Mouse (Mus musculus) small intestine, adult 2 months (tissue): ENCODE measurements around the gene Tbl2. TPM values are rescaled to one million over a fixed set of nuclear protein-coding genes. Genes with fewer than 3 reads are reported as not detected.

Experiments used
- H3K27ac ChIP-seq: fragments of 200-500 bp; 2 replicates; pipeline ENCODE4 v1.5.1; 2012; ENCODE audit warnings: low read depth, low read length, control low read depth, inconsistent platforms; ENCODE audit not compliant: insufficient read depth
- H3K27me3 ChIP-seq: fragments of 200-500 bp; 2 replicates; pipeline ENCODE4 v1.6.1; 2012; ENCODE audit warnings: mild to moderate bottlenecking, moderate library complexity, low read length, inconsistent platforms; ENCODE audit not compliant: control insufficient read depth, insufficient read depth
- H3K36me3 ChIP-seq: fragments of 200-500 bp; 2 replicates; pipeline ENCODE4 v1.6.1; 2012; ENCODE audit warnings: mild to moderate bottlenecking, low read length, control low read depth, inconsistent platforms; ENCODE audit not compliant: control insufficient read depth, insufficient read depth
- H3K4me1 ChIP-seq: fragments of 200-500 bp; 2 replicates; pipeline ENCODE4 v1.6.1; 2012; ENCODE audit warnings: low read length, inconsistent platforms, mixed read lengths; ENCODE audit not compliant: control insufficient read depth, insufficient read depth, insufficient read length
- H3K4me3 ChIP-seq: fragments of 200-500 bp; 2 replicates; pipeline ENCODE4 v1.5.1; 2012; ENCODE audit warnings: low read depth, mild to moderate bottlenecking, control low read depth, inconsistent platforms, low read length, moderate library complexity
- CTCF ChIP-seq: fragments of 200-500 bp; IDR thresholded peaks from 2 replicates; pipeline ENCODE4 v1.5.1; 2012; ENCODE audit warnings: low read depth, mild to moderate bottlenecking, control low read depth, inconsistent platforms, low read length, moderate library complexity, mixed read lengths; ENCODE audit not compliant: insufficient replicate concordance, insufficient read length; ENCODE audit errors: extremely low read depth
- POLR2A ChIP-seq: fragments of 200-500 bp; IDR thresholded peaks from 2 replicates; pipeline ENCODE4 v1.6.1; 2012; ENCODE audit warnings: low read depth, mild to moderate bottlenecking, control low read depth, inconsistent platforms, low read length, moderate library complexity
- WGBS: fragments of 180-500 bp; shearing (Covaris S2); methylation state at CpG from one replicate; pipeline ENCODE4 v1.1.7; 2018; 5-methylcytosine and 5-hydroxymethylcytosine counted together
- polyA plus RNA-seq: library from polyadenylated mRNA; depleted of rRNA; stranded (reverse); fragments of >200 nt; gene quantifications from 2 replicates; pipeline ENCODE4 v1.2.3, GENCODE M21; 2012

The Tbl2 gene
- polyA plus RNA-seq, 1 experiment = 5.3 TPM

DNA sequence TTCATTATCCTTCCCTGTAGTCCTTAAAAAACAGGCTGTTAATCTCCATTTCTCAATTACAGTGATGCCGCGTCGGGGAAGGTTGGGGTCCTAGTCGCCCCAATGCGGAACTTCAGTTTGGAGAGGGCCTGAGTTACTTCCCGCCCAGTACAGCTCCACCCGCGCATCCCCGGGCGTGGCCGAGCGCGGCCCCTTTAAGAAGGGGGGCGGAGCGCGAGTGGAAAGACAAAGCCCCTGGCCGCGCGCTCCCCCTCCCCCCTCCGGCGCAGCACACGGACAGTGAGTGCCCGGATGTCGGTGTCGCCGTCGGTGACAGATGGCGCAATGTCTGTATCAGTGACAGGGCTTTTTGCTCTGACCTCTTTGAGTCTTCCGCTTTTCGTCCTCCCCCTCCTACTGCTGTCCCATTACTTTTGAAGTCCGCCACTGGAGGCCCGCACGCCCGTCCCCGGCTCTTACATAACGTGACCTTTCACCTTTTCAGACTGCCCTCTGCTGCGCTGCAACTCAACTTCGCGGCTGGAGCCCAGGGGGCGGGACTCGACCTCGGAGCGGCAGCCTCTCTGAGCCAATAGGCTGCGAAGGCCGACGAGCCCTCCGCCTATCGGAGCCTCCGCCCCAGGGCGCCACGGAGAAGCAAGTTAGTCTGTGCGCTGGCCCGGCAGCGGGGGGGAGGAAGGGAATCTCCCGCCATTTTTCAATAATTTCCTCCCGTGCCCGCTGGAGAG, 37.3 kb downstream of the Tbl2 start, which contains the start of gene Baz1b:
Baz1b (plus strand) TSS at position 644 of the 728 bp plus-strand sequence.
- Histone ChIP-seq H3K36me3 (peaks cover 9% of the 10 kb centered on the region), H3K4me3 (peak within 1 kb of the TSS; percentile 96), H3K4me1 (peaks cover 8% of the 10 kb centered on the region), H3K27ac (peak within 1 kb of the TSS; percentile 95), H3K27me3 (no peaks in the 10 kb centered on the region)
- TF ChIP-seq POLR2A = peak; percentile 66
- no peak for TF ChIP-seq CTCF
- under 1% methylated on average over 57 of the region's 57 CpGs for WGBS

- WGBS = under 1% methylated on average over 100 of the region's 102 CpGs
- peaks cover 8% of the 10 kb centered on the region for H3K4me1 ChIP-seq
- no peaks in the 10 kb centered on the region for H3K27me3 ChIP-seq
- H3K4me3 ChIP-seq = peak overlapping the region; percentile 96
- no peak for TF ChIP-seq CTCF
- no peak for TF ChIP-seq POLR2A
- peaks cover 3% of the 10 kb centered on the region; the same call in 1 of the 2 replicates for H3K36me3 ChIP-seq
- H3K27ac ChIP-seq = peak overlapping the region; percentile 81
Observed at GRCm38 (mm10) chr5:135187349-135188213, 38.1 kb downstream of the Tbl2 start.

GRCm38 (mm10) chr5:135188214-135188554, 38.7 kb downstream of the Tbl2 start:
- H3K4me3 ChIP-seq = peak overlapping the region; percentile 96
- peak overlapping the region; percentile 81; the same call in 1 of the 2 replicates for H3K27ac ChIP-seq
- 0% methylated on average over 8 of the region's 8 CpGs for WGBS
- H3K27me3 ChIP-seq = no peaks in the 10 kb centered on the region
- peaks cover 3% of the 10 kb centered on the region; the same call in 1 of the 2 replicates for H3K36me3 ChIP-seq
- H3K4me1 ChIP-seq = peaks cover 11% of the 10 kb centered on the region
- no peak for TF ChIP-seq CTCF
- TF ChIP-seq POLR2A = no peak

GRCm38 (mm10) chr5:135189281-135190022, 40.0 kb downstream of the Tbl2 start:
- 24% methylated on average over 2 of the region's 2 CpGs for WGBS
- H3K4me3 ChIP-seq = no peak overlapping the region
- H3K36me3 ChIP-seq = peaks cover 5% of the 10 kb centered on the region; the same call in 1 of the 2 replicates
- no peak overlapping the region for H3K27ac ChIP-seq
- peaks cover 11% of the 10 kb centered on the region for H3K4me1 ChIP-seq
- no peak for TF ChIP-seq POLR2A
- no peaks in the 10 kb centered on the region for H3K27me3 ChIP-seq

GRCm38 (mm10) chr5:135191620-135192019, 42.2 kb downstream of the Tbl2 start:
- TF ChIP-seq CTCF (peak; percentile 40; the same call in 1 of the 2 replicates), POLR2A (no peak)
- Histone ChIP-seq H3K27ac (no peak overlapping the region), H3K27me3 (no peaks in the 10 kb centered on the region), H3K4me1 (peaks cover 9% of the 10 kb centered on the region; the same call in 1 of the 2 replicates), H3K4me3 (no peak overlapping the region), H3K36me3 (peaks cover 16% of the 10 kb centered on the region)
- 28% methylated on average over 2 of the region's 2 CpGs for WGBS

DNA sequence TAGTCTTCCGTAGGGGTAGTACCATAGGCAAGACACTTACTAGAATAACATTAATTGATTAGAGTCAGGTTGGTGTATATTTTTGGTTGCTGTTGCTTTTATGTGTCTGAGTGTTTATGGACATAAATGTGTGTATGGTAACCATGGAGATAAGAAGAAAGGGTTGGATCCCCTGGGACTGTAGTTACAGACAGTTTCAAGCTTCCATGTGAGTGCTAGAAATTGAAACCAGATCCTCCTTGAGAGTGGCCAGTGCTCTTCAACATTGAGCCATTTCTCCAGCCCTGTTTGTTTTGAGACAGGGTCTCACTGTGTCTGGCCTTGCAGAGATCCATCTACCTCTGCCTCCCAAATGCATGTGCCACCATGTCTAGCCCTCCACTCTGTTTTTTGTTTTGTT, 43.0 kb downstream of the Tbl2 start:
- TF ChIP-seq POLR2A (no peak), CTCF (no peak)
- peaks cover 9% of the 10 kb centered on the region; the same call in 1 of the 2 replicates for H3K4me1 ChIP-seq
- no peak overlapping the region for H3K4me3 ChIP-seq
- H3K27ac ChIP-seq = no peak overlapping the region
- H3K27me3 ChIP-seq = no peaks in the 10 kb centered on the region
- H3K36me3 ChIP-seq = peaks cover 17% of the 10 kb centered on the region
- WGBS = 27% methylated on average over 1 of the region's 1 CpGs
